Mouse (Mus musculus): ENCODE measurements around the gene Apbb2. TPM values are rescaled to one million over a fixed set of nuclear protein-coding genes. Genes with fewer than 3 reads are reported as not detected.

The Apbb2 gene
- polyA plus RNA-seq, 1 experiment from 2014 or later: 38.5 TPM

DNA sequence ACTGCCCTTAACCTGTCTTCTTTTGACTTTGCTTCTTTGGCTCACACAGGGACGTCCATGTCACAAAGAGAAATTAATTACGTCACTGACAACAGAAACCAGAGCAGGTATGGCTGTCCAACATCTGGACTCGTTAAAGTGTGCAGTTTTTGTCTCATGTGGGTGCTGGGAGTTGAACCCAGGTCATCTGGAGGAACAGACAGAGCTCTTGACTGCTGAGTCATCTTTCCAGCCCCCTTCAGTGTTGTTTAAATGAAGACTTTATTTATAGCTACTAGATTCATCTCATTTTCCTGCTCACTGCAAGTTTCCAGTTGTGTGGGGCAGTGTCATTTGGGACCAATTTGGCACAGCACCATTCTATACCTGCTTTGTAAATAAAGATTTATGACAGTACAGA lies 273.4 kb downstream of the Apbb2 start:
- no peak overlapping the region for H3K4me3 ChIP-seq (ENCODE audit: low read depth, low read length)
- DNase-seq (ENCODE audit: low spot score) (no peak), ATAC-seq (ENCODE audit: insufficient number of reproducible peaks, low FRiP score, low TSS enrichment, low read depth) (no peak)
- H3K4me2 ChIP-seq (ENCODE audit: low read depth, severe bottlenecking): no peak overlapping the region
- WGBS: 26% methylated on average over 3 of the region's 3 CpGs
- no peaks in the 10 kb centered on the region for H3K27me3 ChIP-seq (ENCODE audit: control insufficient read depth, insufficient read depth, low read length)
- no peaks in the 10 kb centered on the region for H3K36me3 ChIP-seq (ENCODE audit: control insufficient read depth, insufficient read depth, low read length)
- no peak overlapping the region for H3K27ac ChIP-seq (replicated peaks; ENCODE audit: low read depth, low read length)
- H3K9ac ChIP-seq (ENCODE audit: low read length): no peak overlapping the region
- H3K9me3 ChIP-seq (ENCODE audit: control insufficient read depth, low read length): no peaks in the 10 kb centered on the region
- peaks cover 4% of the 10 kb centered on the region; the same call in 1 of the 2 replicates for H3K4me1 ChIP-seq (ENCODE audit: control insufficient read depth, insufficient read depth, low read length)

DNA sequence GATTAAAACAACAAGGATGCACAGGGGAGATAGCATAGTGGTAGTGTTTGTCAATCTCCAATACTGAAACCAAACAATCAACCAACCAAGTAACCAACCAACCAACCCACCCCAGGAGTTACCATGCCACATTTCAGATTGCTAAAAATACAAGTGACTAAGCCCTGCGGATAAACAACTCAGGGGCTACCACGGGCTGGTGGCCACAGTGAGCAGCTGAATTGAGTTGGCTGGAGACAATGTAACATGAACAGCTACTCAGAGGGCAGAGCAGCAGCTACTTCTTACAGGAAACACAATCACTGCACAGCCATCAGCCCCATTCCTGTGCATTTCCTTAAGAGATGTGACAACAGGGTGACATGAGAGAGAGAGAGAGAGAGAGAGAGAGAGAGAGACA lies 274.4 kb downstream of the Apbb2 start:
- H3K27ac ChIP-seq (replicated peaks; ENCODE audit: low read depth, low read length): no peak overlapping the region
- no peak for ATAC-seq (ENCODE audit: insufficient number of reproducible peaks, low FRiP score, low TSS enrichment, low read depth)

DNA sequence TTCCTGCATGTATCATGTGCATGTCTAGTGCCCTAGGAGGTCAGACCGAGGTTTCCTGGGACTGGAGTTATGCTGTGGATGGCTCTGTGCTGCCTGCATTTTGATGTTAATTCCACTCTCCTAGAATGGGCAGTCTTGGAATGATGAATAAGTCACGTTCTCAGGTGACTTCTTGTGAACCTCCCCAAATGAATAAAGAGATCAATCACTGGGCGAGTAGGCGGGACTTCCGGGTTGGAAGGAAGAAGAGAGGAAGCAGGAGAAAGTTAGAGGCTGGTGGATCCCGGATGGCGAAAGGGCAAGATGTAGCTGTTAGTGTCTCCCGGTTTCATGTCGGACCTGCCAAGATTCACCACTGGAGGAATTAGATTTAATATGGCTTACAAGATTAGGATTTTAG lies 276.3 kb downstream of the Apbb2 start:
- no peaks in the 10 kb centered on the region for H3K9me3 ChIP-seq (ENCODE audit: control insufficient read depth, low read length)
- no peak overlapping the region for H3K27ac ChIP-seq (replicated peaks; ENCODE audit: low read depth, low read length)
- H3K27me3 ChIP-seq (ENCODE audit: control insufficient read depth, insufficient read depth, low read length): no peaks in the 10 kb centered on the region
- H3K4me2 ChIP-seq (ENCODE audit: low read depth, severe bottlenecking): no peak overlapping the region
- no peaks in the 10 kb centered on the region for H3K36me3 ChIP-seq (ENCODE audit: control insufficient read depth, insufficient read depth, low read length)
- H3K4me3 ChIP-seq (ENCODE audit: low read depth, low read length): no peak overlapping the region
- DNase-seq (ENCODE audit: low spot score) (no peak), ATAC-seq (ENCODE audit: insufficient number of reproducible peaks, low FRiP score, low TSS enrichment, low read depth) (no peak)
- 65% methylated on average over 9 of the region's 9 CpGs for WGBS
- no peak overlapping the region for H3K9ac ChIP-seq (ENCODE audit: low read length)
- peaks cover 11% of the 10 kb centered on the region; the same call in 1 of the 2 replicates for H3K4me1 ChIP-seq (ENCODE audit: control insufficient read depth, insufficient read depth, low read length)

More for the DNA sequence above, 274.4 kb downstream of the Apbb2 start:
- Histone ChIP-seq H3K4me1 (ENCODE audit: control insufficient read depth, insufficient read depth, low read length) (peaks cover 4% of the 10 kb centered on the region; the same call in 1 of the 2 replicates), H3K27me3 (ENCODE audit: control insufficient read depth, insufficient read depth, low read length) (no peaks in the 10 kb centered on the region), H3K36me3 (ENCODE audit: control insufficient read depth, insufficient read depth, low read length) (no peaks in the 10 kb centered on the region), H3K9me3 (ENCODE audit: control insufficient read depth, low read length) (no peaks in the 10 kb centered on the region), H3K4me2 (ENCODE audit: low read depth, severe bottlenecking) (no peak overlapping the region), H3K9ac (ENCODE audit: low read length) (no peak overlapping the region), H3K4me3 (ENCODE audit: low read depth, low read length) (no peak overlapping the region)
- WGBS: 83% methylated on average over 2 of the region's 2 CpGs
- no peak for DNase-seq (ENCODE audit: low spot score)

DNA sequence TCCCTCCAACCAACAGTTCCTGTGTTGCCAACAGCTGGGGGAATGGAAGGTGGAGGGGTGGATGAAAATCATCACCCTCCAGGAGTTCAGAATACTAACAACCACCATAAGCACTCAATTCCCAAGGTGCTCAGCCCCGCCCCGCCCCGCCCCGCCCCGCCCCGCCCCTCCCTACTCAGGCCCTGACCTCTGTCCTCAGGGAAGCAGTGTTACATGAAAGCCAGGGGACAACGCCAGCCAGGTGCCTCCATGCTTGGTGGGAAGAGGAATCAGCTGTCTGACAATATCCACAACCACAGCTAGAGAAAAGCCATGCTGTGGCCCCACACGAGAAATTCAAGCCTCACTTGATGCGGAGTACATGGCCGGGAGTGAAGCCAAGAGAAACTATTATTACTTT lies 276.7 kb downstream of the Apbb2 start:
- Histone ChIP-seq H3K4me1 (ENCODE audit: control insufficient read depth, insufficient read depth, low read length) (peaks cover 14% of the 10 kb centered on the region; the same call in 1 of the 2 replicates), H3K36me3 (ENCODE audit: control insufficient read depth, insufficient read depth, low read length) (no peaks in the 10 kb centered on the region), H3K9me3 (ENCODE audit: control insufficient read depth, low read length) (no peaks in the 10 kb centered on the region), H3K9ac (ENCODE audit: low read length) (no peak overlapping the region), H3K27me3 (ENCODE audit: control insufficient read depth, insufficient read depth, low read length) (no peaks in the 10 kb centered on the region), H3K4me3 (ENCODE audit: low read depth, low read length) (no peak overlapping the region), H3K27ac (replicated peaks; ENCODE audit: low read depth, low read length) (no peak overlapping the region), H3K4me2 (ENCODE audit: low read depth, severe bottlenecking) (no peak overlapping the region)
- 23% methylated on average over 10 of the region's 10 CpGs for whole genome bisulfite sequencing
- no peak for ATAC-seq (ENCODE audit: insufficient number of reproducible peaks, low FRiP score, low TSS enrichment, low read depth)
- DNase-seq (ENCODE audit: low spot score): no peak

DNA sequence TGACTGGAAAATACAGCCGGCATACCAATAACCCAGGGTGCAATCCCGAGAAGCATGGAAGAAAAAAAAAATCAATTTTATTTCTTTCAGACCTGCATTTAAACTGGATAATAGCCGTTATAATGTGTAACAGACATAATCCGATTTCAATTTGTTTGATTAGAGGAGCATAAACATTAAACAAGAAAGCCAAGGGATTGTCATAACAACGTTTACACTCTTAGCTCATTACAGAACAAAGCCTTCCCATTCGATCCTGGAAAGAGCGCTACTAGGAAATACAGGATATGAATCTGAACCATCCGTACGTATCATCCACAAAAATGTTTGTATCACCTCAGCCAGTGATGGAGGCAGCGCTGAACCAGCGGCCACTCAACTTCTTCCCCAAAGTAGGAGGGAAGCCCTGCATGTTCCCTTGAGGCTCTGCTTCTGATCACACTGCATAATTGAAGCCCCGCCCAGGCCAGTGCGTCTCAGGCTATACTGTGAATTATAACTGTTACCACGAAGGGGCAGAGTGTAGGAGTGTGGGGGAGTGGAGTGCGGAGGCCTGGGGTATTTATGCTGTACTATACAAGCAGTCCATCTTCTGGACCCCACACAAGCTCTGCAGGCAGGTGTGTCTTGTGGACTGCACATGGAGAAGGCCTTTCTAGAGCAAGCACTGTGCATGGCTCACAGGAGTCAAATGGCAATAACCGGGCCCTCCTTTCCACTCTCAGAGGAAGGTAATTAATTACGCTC lies 278.1 kb downstream of the Apbb2 start:
- ATAC-seq (ENCODE audit: insufficient number of reproducible peaks, low FRiP score, low TSS enrichment, low read depth): no peak
- no peak overlapping the region for H3K4me2 ChIP-seq (ENCODE audit: low read depth, severe bottlenecking)
- H3K27ac ChIP-seq (replicated peaks; ENCODE audit: low read depth, low read length): no peak overlapping the region
- H3K4me1 ChIP-seq (ENCODE audit: control insufficient read depth, insufficient read depth, low read length): peaks cover 14% of the 10 kb centered on the region; the same call in 1 of the 2 replicates
- H3K4me3 ChIP-seq (ENCODE audit: low read depth, low read length): no peak overlapping the region
- H3K27me3 ChIP-seq (ENCODE audit: control insufficient read depth, insufficient read depth, low read length): no peaks in the 10 kb centered on the region
- no peak for DNase-seq (ENCODE audit: low spot score)
- no peak overlapping the region for H3K9ac ChIP-seq (ENCODE audit: low read length)
- 73% methylated on average over 17 of the region's 17 CpGs for WGBS
- no peaks in the 10 kb centered on the region for H3K9me3 ChIP-seq (ENCODE audit: control insufficient read depth, low read length)
- no peaks in the 10 kb centered on the region for H3K36me3 ChIP-seq (ENCODE audit: control insufficient read depth, insufficient read depth, low read length)

DNA sequence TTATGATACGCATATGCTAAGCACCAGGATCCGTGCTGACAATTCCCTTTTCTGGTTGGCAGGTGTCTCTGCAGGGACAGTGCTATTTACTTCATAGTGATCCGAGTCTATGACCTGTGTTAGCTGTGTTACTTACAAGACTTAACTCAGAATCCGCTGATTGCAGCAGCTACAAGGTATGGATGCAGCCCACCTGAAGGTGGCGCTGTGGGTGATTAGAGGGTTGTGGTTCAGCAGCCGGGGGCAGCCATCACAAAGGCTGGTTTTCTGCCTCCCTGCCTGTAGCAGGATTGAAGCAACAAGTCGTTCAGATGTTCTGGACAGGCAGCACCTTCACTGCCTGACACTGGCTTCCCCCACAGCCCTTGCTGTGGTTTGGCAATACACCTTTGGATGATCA lies 280.0 kb downstream of the Apbb2 start:
- Histone ChIP-seq H3K9me3 (ENCODE audit: control insufficient read depth, low read length) (no peaks in the 10 kb centered on the region), H3K9ac (ENCODE audit: low read length) (no peak overlapping the region), H3K27ac (replicated peaks; ENCODE audit: low read depth, low read length) (no peak overlapping the region), H3K4me2 (ENCODE audit: low read depth, severe bottlenecking) (no peak overlapping the region), H3K4me1 (ENCODE audit: control insufficient read depth, insufficient read depth, low read length) (peaks cover 14% of the 10 kb centered on the region; the same call in 1 of the 2 replicates), H3K4me3 (ENCODE audit: low read depth, low read length) (no peak overlapping the region), H3K36me3 (ENCODE audit: control insufficient read depth, insufficient read depth, low read length) (no peaks in the 10 kb centered on the region), H3K27me3 (ENCODE audit: control insufficient read depth, insufficient read depth, low read length) (no peaks in the 10 kb centered on the region)
- DNase-seq (ENCODE audit: low spot score): peak; percentile 69
- 32% methylated on average over 7 of the region's 7 CpGs for WGBS
- ATAC-seq (ENCODE audit: insufficient number of reproducible peaks, low FRiP score, low TSS enrichment, low read depth): no peak

DNA sequence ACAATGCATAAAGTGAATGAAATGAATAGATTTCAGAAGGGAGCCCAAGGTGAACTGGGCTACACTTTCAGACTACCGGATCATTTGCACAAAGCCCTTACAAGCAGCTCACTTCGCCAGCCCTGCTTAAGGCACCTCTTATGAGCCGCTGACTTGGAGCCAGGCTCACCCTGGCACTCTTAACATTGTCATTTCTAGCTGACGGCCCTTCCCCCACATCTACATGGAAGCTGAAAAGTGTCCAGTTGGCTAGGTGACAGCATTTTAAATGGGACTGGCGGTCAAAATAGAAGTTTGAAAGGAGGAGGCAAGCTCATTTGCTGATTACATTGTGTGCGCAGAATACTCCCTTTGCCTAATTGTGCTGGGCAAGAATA lies 280.6 kb downstream of the Apbb2 start:
- H3K36me3 ChIP-seq (ENCODE audit: control insufficient read depth, insufficient read depth, low read length): no peaks in the 10 kb centered on the region
- H3K4me1 ChIP-seq (ENCODE audit: control insufficient read depth, insufficient read depth, low read length): peaks cover 14% of the 10 kb centered on the region; the same call in 1 of the 2 replicates
- no peaks in the 10 kb centered on the region for H3K9me3 ChIP-seq (ENCODE audit: control insufficient read depth, low read length)
- WGBS: 39% methylated on average over 6 of the region's 6 CpGs
- peak overlapping the region; percentile 60; the same call in 1 of the 2 replicates for H3K9ac ChIP-seq (ENCODE audit: low read length)
- H3K27ac ChIP-seq (replicated peaks; ENCODE audit: low read depth, low read length): no peak overlapping the region
- no peak for ATAC-seq (ENCODE audit: insufficient number of reproducible peaks, low FRiP score, low TSS enrichment, low read depth)
- peak overlapping the region; percentile 40 for H3K4me3 ChIP-seq (ENCODE audit: low read depth, low read length)
- H3K4me2 ChIP-seq (ENCODE audit: low read depth, severe bottlenecking): peak overlapping the region; percentile 92
- no peak for DNase-seq (ENCODE audit: low spot score)
- no peaks in the 10 kb centered on the region for H3K27me3 ChIP-seq (ENCODE audit: control insufficient read depth, insufficient read depth, low read length)

DNA sequence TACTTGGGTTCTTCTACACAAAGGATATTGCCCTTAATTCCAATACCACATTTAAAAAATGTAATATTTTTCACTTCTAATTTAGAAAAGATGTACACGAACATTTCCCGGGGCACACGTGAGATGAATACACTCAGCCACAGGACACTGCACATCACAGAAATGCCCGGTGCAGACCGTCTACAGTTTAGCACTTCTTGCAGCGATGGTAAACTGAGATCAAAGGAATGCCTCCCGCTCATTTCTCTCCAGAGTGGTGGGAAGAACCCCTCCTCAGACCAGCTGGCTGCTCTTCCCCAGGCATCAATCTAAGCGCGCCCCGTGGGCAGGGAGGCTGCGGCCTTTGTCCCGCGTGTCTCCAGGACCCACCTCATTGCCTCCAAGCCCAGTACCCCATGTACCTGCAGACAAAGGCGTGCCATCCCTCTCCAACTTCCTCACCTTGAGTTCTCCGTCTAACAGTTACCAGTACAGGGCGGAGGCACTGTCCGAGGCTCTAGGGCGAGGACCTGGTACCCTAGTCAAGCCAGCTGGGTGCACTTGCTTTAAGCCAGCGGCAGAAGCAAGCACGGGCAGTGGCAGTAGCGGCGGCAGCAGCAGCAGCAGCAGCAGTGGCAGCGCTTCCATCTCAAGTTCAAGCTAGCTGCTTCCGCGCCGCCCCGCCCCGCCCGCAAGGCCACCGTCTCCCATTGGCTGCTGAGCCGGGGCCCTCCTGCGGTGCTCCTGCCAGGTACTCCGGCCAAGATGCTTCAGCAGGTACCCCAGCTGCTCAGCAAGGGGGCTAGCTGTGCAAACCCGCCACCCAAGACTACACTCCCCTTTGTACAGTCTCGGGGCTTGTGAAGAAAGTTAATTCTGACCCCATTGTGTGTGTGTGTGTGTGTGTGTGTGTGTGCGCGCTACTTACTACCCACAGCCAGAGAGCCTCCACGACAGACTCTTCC lies 281.3 kb downstream of the Apbb2 start:
- peak; percentile 78 for ATAC-seq (ENCODE audit: insufficient number of reproducible peaks, low FRiP score, low TSS enrichment, low read depth)

More for the DNA sequence above, 281.3 kb downstream of the Apbb2 start:
- Histone ChIP-seq H3K9ac (ENCODE audit: low read length) (peak overlapping the region; percentile 60), H3K4me2 (ENCODE audit: low read depth, severe bottlenecking) (peak overlapping the region; percentile 92), H3K4me3 (ENCODE audit: low read depth, low read length) (peak overlapping the region; percentile 40), H3K9me3 (ENCODE audit: control insufficient read depth, low read length) (no peaks in the 10 kb centered on the region), H3K27me3 (ENCODE audit: control insufficient read depth, insufficient read depth, low read length) (no peaks in the 10 kb centered on the region), H3K27ac (replicated peaks; ENCODE audit: low read depth, low read length) (no peak overlapping the region), H3K36me3 (ENCODE audit: control insufficient read depth, insufficient read depth, low read length) (no peaks in the 10 kb centered on the region), H3K4me1 (ENCODE audit: control insufficient read depth, insufficient read depth, low read length) (peaks cover 14% of the 10 kb centered on the region; the same call in 1 of the 2 replicates)
- peak; percentile 78 for DNase-seq (ENCODE audit: low spot score)
- 4% methylated on average over 36 of the region's 38 CpGs for WGBS
